Mouse (Mus musculus) lung, embryonic 16.5 days (tissue): ENCODE results near the gene Fgf15. TPM values are rescaled to one million over a fixed set of nuclear protein-coding genes. Genes with fewer than 3 reads are reported as not detected.

Experiments
- ATAC-seq: fragments of 200-750 bp; cut with Nextera tagmentation; 2 replicates; pipeline ENCODE4 v1.8.0; 2017; ENCODE audit warnings: low read depth, mild to moderate bottlenecking, moderate library complexity
- H3K27ac ChIP-seq: fragments of 300-500 bp; sonication (generic); 2 replicates; pipeline ENCODE4 v1.5.1; 2014; ENCODE audit warnings: mild to moderate bottlenecking, control low read depth, low read length
- H3K27me3 ChIP-seq: fragments of 300-500 bp; sonication (generic); 2 replicates; pipeline ENCODE4 v1.6.1; 2014; ENCODE audit warnings: low read depth, low read length, mixed read lengths; ENCODE audit not compliant: control insufficient read depth, insufficient read depth
- H3K36me3 ChIP-seq: fragments of 300-500 bp; sonication (generic); 2 replicates; pipeline ENCODE4 v1.6.1; 2014; ENCODE audit warnings: low read length; ENCODE audit not compliant: control insufficient read depth, insufficient read depth
- H3K4me1 ChIP-seq: fragments of 300-500 bp; sonication (generic); replicated peaks from 2 replicates; pipeline ENCODE4 v1.6.1; 2014; ENCODE audit warnings: low read length, mixed read lengths; ENCODE audit not compliant: control insufficient read depth, insufficient read depth
- H3K4me2 ChIP-seq: fragments of 300-500 bp; sonication (generic); 2 replicates; pipeline ENCODE4 v1.6.1; 2014; ENCODE audit warnings: low read depth, low read length, control low read depth
- H3K4me3 ChIP-seq: fragments of 300-500 bp; sonication (generic); 2 replicates; pipeline ENCODE4 v1.5.1; 2014; ENCODE audit warnings: mild to moderate bottlenecking, low read length, control low read depth
- H3K9ac ChIP-seq: fragments of 300-500 bp; sonication (generic); 2 replicates; pipeline ENCODE4 v1.6.1; 2014; ENCODE audit warnings: low read length, control low read depth
- H3K9me3 ChIP-seq: fragments of 300-500 bp; sonication (generic); 2 replicates; pipeline ENCODE4 v1.6.1; 2016; ENCODE audit warnings: low read length; ENCODE audit not compliant: control insufficient read depth
- WGBS: fragments of 180-500 bp; shearing (Covaris S2); extraction: QIAGEN DNeasy Blood & Tissue Kit; methylation state at CpG from one replicate; pipeline ENCODE4 v1.1.7; 2014; 5-methylcytosine and 5-hydroxymethylcytosine counted together
- polyA plus RNA-seq: library from polyadenylated mRNA; unstranded; fragments of >200 nt; fragmentation: Nextera tagmentation; extraction: Ambion mirVana; gene quantifications from 2 replicates; pipeline ENCODE4 v1.2.1, GENCODE M21; 2015

The Fgf15 gene
- polyA plus RNA-seq, 1 experiment from 2014 or later = not detected

- Histone ChIP-seq H3K27me3 (peaks cover 5% of the 10 kb centered on the region), H3K9me3 (no peaks in the 10 kb centered on the region), H3K36me3 (peaks cover 23% of the 10 kb centered on the region), H3K9ac (no peak overlapping the region; the same call in 1 of the 2 replicates), H3K4me2 (no peak overlapping the region), H3K27ac (no peak overlapping the region), H3K4me3 (no peak overlapping the region), H3K4me1 (peaks cover 4% of the 10 kb centered on the region; the same call in 1 of the 2 replicates)
- no peak for ATAC-seq
- 80% methylated on average over 8 of the region's 8 CpGs for WGBS
These were observed 37.5 kb downstream of the Fgf15 start for GRCm38 (mm10) chr7:144933796-144934195.

- Histone ChIP-seq H3K9ac (no peak overlapping the region), H3K27me3 (peaks cover 5% of the 10 kb centered on the region), H3K36me3 (peaks cover 23% of the 10 kb centered on the region), H3K4me3 (no peak overlapping the region), H3K9me3 (no peaks in the 10 kb centered on the region), H3K4me1 (peaks cover 4% of the 10 kb centered on the region), H3K27ac (no peak overlapping the region), H3K4me2 (no peak overlapping the region)
- no peak for ATAC-seq
- 67% methylated on average over 5 of the region's 5 CpGs for WGBS
These were observed 38.6 kb downstream of the Fgf15 start for GRCm38 (mm10) chr7:144934901-144935300.

GRCm38 (mm10) chr7:144935563-144935962 lies 39.2 kb downstream of the Fgf15 start:
- H3K9ac ChIP-seq = no peak overlapping the region
- H3K27me3 ChIP-seq = peaks cover 5% of the 10 kb centered on the region
- H3K36me3 ChIP-seq = peaks cover 23% of the 10 kb centered on the region
- WGBS = 53% methylated on average over 5 of the region's 5 CpGs
- no peaks in the 10 kb centered on the region for H3K9me3 ChIP-seq
- no peak for ATAC-seq
- no peak overlapping the region for H3K27ac ChIP-seq
- H3K4me3 ChIP-seq = no peak overlapping the region
- peaks cover 7% of the 10 kb centered on the region for H3K4me1 ChIP-seq
- no peak overlapping the region for H3K4me2 ChIP-seq

- WGBS = 78% methylated on average over 4 of the region's 4 CpGs
- peaks cover 11% of the 10 kb centered on the region for H3K4me1 ChIP-seq
- H3K36me3 ChIP-seq = peaks cover 23% of the 10 kb centered on the region
- H3K27ac ChIP-seq = no peak overlapping the region
- H3K9me3 ChIP-seq = no peaks in the 10 kb centered on the region
- no peak overlapping the region for H3K9ac ChIP-seq
- peaks cover 5% of the 10 kb centered on the region for H3K27me3 ChIP-seq
- H3K4me2 ChIP-seq = no peak overlapping the region
- H3K4me3 ChIP-seq = no peak overlapping the region
- no peak for ATAC-seq
These were observed 40.1 kb downstream of the Fgf15 start for GRCm38 (mm10) chr7:144936311-144936880.

- ATAC-seq = peak; percentile 26
- H3K4me2 ChIP-seq = peak overlapping the region; percentile 93
- peaks cover 5% of the 10 kb centered on the region for H3K27me3 ChIP-seq
- H3K4me1 ChIP-seq = peaks cover 16% of the 10 kb centered on the region
- H3K36me3 ChIP-seq = peaks cover 23% of the 10 kb centered on the region
- peak overlapping the region; percentile 67 for H3K27ac ChIP-seq
- WGBS = 1% methylated on average over 20 of the region's 20 CpGs
- H3K9ac ChIP-seq = peak overlapping the region; percentile 79
- no peaks in the 10 kb centered on the region for H3K9me3 ChIP-seq
- peak overlapping the region; percentile 78 for H3K4me3 ChIP-seq
These were observed 41.2 kb downstream of the Fgf15 start for GRCm38 (mm10) chr7:144937490-144937889.

- Histone ChIP-seq H3K36me3 (peaks cover 23% of the 10 kb centered on the region), H3K9me3 (no peaks in the 10 kb centered on the region), H3K27me3 (peaks cover 5% of the 10 kb centered on the region), H3K4me2 (peak overlapping the region; percentile 93), H3K27ac (peak overlapping the region; percentile 67), H3K4me3 (peak overlapping the region; percentile 78), H3K9ac (peak overlapping the region; percentile 79), H3K4me1 (peaks cover 21% of the 10 kb centered on the region)
- no peak for ATAC-seq
- under 1% methylated on average over 39 of the region's 39 CpGs for WGBS
These were observed 41.7 kb downstream of the Fgf15 start for GRCm38 (mm10) chr7:144937899-144938517.

GRCm38 (mm10) chr7:144938661-144939343 lies 42.5 kb downstream of the Fgf15 start:
- Histone ChIP-seq H3K9me3 (no peaks in the 10 kb centered on the region), H3K9ac (peak overlapping the region; percentile 79), H3K27ac (peak overlapping the region; percentile 99), H3K4me2 (peak overlapping the region; percentile 93), H3K36me3 (peaks cover 17% of the 10 kb centered on the region), H3K4me3 (peak overlapping the region; percentile 78), H3K27me3 (peaks cover 5% of the 10 kb centered on the region), H3K4me1 (peaks cover 21% of the 10 kb centered on the region)
- under 1% methylated on average over 32 of the region's 32 CpGs for WGBS
- ATAC-seq = no peak

GRCm38 (mm10) chr7:144939344-144940002 lies 43.1 kb downstream of the Fgf15 start, which contains the start of gene Ccnd1:
Ccnd1 (minus strand) TSS chr7:144939925.
- Histone ChIP-seq H3K27ac (peak within 1 kb of the TSS; percentile 99), H3K4me1 (peaks cover 21% of the 10 kb centered on the region), H3K4me3 (peak within 1 kb of the TSS; percentile 78), H3K4me2 (peak within 1 kb of the TSS; percentile 93), H3K36me3 (peaks cover 13% of the 10 kb centered on the region), H3K9me3 (no peaks in the 10 kb centered on the region), H3K9ac (peak within 1 kb of the TSS; percentile 79), H3K27me3 (peaks cover 5% of the 10 kb centered on the region)
- peak; percentile 54 for ATAC-seq
- WGBS = under 1% methylated on average over 35 of the region's 45 CpGs
